Mouse (Mus musculus) urinary bladder, postnatal 25 days (tissue): ENCODE measurements around the gene Osbpl6.

ENCODE experiments used
- DNase-seq: peaks from one replicate; pipeline ENCODE4 v3.0.0; 2022; ENCODE audit warnings: low spot score

Gene Osbpl6

GRCm38 (mm10) chr2:76648666-76649141 lies 242.4 kb downstream of the Osbpl6 start:
- peak; percentile 4 for DNase-seq
